Mouse (Mus musculus): ENCODE results near the gene Haus3.
A peak's percentile ranks its signal among the peaks of the same experiment; 100 is the strongest.

Gene Haus3

GRCm38 (mm10) chr5:34194426-34194825, 25.1 kb upstream of the Haus3 start:
- TF ChIP-seq NANOG (IDR thresholded peaks at IDR 0.05; ENCODE audit: borderline replicate concordance, low read length) (no peak), CTCF (conservative IDR thresholded peaks at IDR 0.05; ENCODE audit: low read length) (no peak), POU5F1 (IDR thresholded peaks at IDR 0.05; ENCODE audit: borderline replicate concordance, low read length) (no peak)
- H3K4me1 ChIP-seq (replicated peaks; ENCODE audit: low read depth, low read length) = peaks cover 11% of the 10 kb centered on the region

GRCm38 (mm10) chr5:34191843-34192242, 22.5 kb upstream of the Haus3 start:
- peaks cover 18% of the 10 kb centered on the region for H3K4me1 ChIP-seq (replicated peaks; ENCODE audit: low read depth, low read length)
- peaks cover 14% of the 10 kb centered on the region for H3K27me3 ChIP-seq (ENCODE audit: insufficient read depth, low read length)
- TF ChIP-seq NANOG (IDR thresholded peaks at IDR 0.05; ENCODE audit: borderline replicate concordance, low read length) (no peak), CTCF (conservative IDR thresholded peaks at IDR 0.05; ENCODE audit: low read length) (peak; percentile 21)
- H3K4me3 ChIP-seq (replicated peaks; ENCODE audit: low read length) = no peak overlapping the region
- H3K9me3 ChIP-seq (ENCODE audit: low read length) = no peaks in the 10 kb centered on the region
- H3K36me3 ChIP-seq (ENCODE audit: insufficient read depth, low read length) = peaks cover under 1% of the 10 kb centered on the region; the same call in 1 of the 2 replicates

More at GRCm38 (mm10) chr5:34194426-34194825, 25.1 kb upstream of the Haus3 start:
- Histone ChIP-seq H3K36me3 (ENCODE audit: insufficient read depth, low read length) (peaks cover 5% of the 10 kb centered on the region; the same call in 1 of the 2 replicates), H3K27me3 (ENCODE audit: insufficient read depth, low read length) (peaks cover 19% of the 10 kb centered on the region), H3K9me3 (ENCODE audit: low read length) (no peaks in the 10 kb centered on the region), H3K4me3 (replicated peaks; ENCODE audit: low read length) (no peak overlapping the region)

GRCm38 (mm10) chr5:34191021-34191420, 21.7 kb upstream of the Haus3 start:
- Histone ChIP-seq H3K27me3 (ENCODE audit: insufficient read depth, low read length) (peaks cover 22% of the 10 kb centered on the region), H3K36me3 (ENCODE audit: insufficient read depth, low read length) (no peaks in the 10 kb centered on the region), H3K4me1 (replicated peaks; ENCODE audit: low read depth, low read length) (peaks cover 25% of the 10 kb centered on the region), H3K9me3 (ENCODE audit: low read length) (no peaks in the 10 kb centered on the region), H3K4me3 (replicated peaks; ENCODE audit: low read length) (no peak overlapping the region)
- no peak for TF ChIP-seq NANOG (IDR thresholded peaks at IDR 0.05; ENCODE audit: borderline replicate concordance, low read length)
- TF ChIP-seq CTCF (conservative IDR thresholded peaks at IDR 0.05; ENCODE audit: low read length) = no peak
- TF ChIP-seq POU5F1 (IDR thresholded peaks at IDR 0.05; ENCODE audit: borderline replicate concordance, low read length) = no peak

GRCm38 (mm10) chr5:34189521-34189920, 20.2 kb upstream of the Haus3 start:
- Histone ChIP-seq H3K4me1 (replicated peaks; ENCODE audit: low read depth, low read length) (peaks cover 25% of the 10 kb centered on the region), H3K4me3 (replicated peaks; ENCODE audit: low read length) (no peak overlapping the region)

GRCm38 (mm10) chr5:34188856-34189255, 19.5 kb upstream of the Haus3 start:
- H3K27me3 ChIP-seq (ENCODE audit: insufficient read depth, low read length) = peaks cover 44% of the 10 kb centered on the region

More at GRCm38 (mm10) chr5:34189521-34189920, 20.2 kb upstream of the Haus3 start:
- TF ChIP-seq POU5F1 (IDR thresholded peaks at IDR 0.05; ENCODE audit: borderline replicate concordance, low read length) (no peak), NANOG (IDR thresholded peaks at IDR 0.05; ENCODE audit: borderline replicate concordance, low read length) (no peak), CTCF (conservative IDR thresholded peaks at IDR 0.05; ENCODE audit: low read length) (no peak)
- H3K9me3 ChIP-seq (ENCODE audit: low read length) = no peaks in the 10 kb centered on the region
- peaks cover 37% of the 10 kb centered on the region for H3K27me3 ChIP-seq (ENCODE audit: insufficient read depth, low read length)
- H3K36me3 ChIP-seq (ENCODE audit: insufficient read depth, low read length) = no peaks in the 10 kb centered on the region

GRCm38 (mm10) chr5:34187601-34188316, 18.4 kb upstream of the Haus3 start, which contains the start of gene Mxd4:
Mxd4 (minus strand) TSS chr5:34187720.
- H3K36me3 ChIP-seq (ENCODE audit: insufficient read depth, low read length) = no peaks in the 10 kb centered on the region
- peaks cover 43% of the 10 kb centered on the region for H3K27me3 ChIP-seq (ENCODE audit: insufficient read depth, low read length)
- H3K4me3 ChIP-seq (replicated peaks; ENCODE audit: low read length) = peak within 1 kb of the TSS; percentile 87
- peaks cover 31% of the 10 kb centered on the region for H3K4me1 ChIP-seq (replicated peaks; ENCODE audit: low read depth, low read length)
- H3K9me3 ChIP-seq (ENCODE audit: low read length) = no peaks in the 10 kb centered on the region
- no peak for TF ChIP-seq NANOG (IDR thresholded peaks at IDR 0.05; ENCODE audit: borderline replicate concordance, low read length)
- TF ChIP-seq POU5F1 (IDR thresholded peaks at IDR 0.05; ENCODE audit: borderline replicate concordance, low read length) = no peak
- TF ChIP-seq CTCF (conservative IDR thresholded peaks at IDR 0.05; ENCODE audit: low read length) = no peak

More at GRCm38 (mm10) chr5:34188856-34189255, 19.5 kb upstream of the Haus3 start:
- no peaks in the 10 kb centered on the region for H3K36me3 ChIP-seq (ENCODE audit: insufficient read depth, low read length)
- peaks cover 25% of the 10 kb centered on the region for H3K4me1 ChIP-seq (replicated peaks; ENCODE audit: low read depth, low read length)
- H3K4me3 ChIP-seq (replicated peaks; ENCODE audit: low read length) = no peak overlapping the region
- TF ChIP-seq POU5F1 (IDR thresholded peaks at IDR 0.05; ENCODE audit: borderline replicate concordance, low read length) (no peak), CTCF (conservative IDR thresholded peaks at IDR 0.05; ENCODE audit: low read length) (no peak), NANOG (IDR thresholded peaks at IDR 0.05; ENCODE audit: borderline replicate concordance, low read length) (no peak)
- no peaks in the 10 kb centered on the region for H3K9me3 ChIP-seq (ENCODE audit: low read length)

GRCm38 (mm10) chr5:34186961-34187391, 17.6 kb upstream of the Haus3 start:
- TF ChIP-seq CTCF (conservative IDR thresholded peaks at IDR 0.05; ENCODE audit: low read length) = no peak
- no peak for TF ChIP-seq NANOG (IDR thresholded peaks at IDR 0.05; ENCODE audit: borderline replicate concordance, low read length)
- no peak for TF ChIP-seq POU5F1 (IDR thresholded peaks at IDR 0.05; ENCODE audit: borderline replicate concordance, low read length)
- Histone ChIP-seq H3K36me3 (ENCODE audit: insufficient read depth, low read length) (no peaks in the 10 kb centered on the region), H3K4me1 (replicated peaks; ENCODE audit: low read depth, low read length) (peaks cover 31% of the 10 kb centered on the region), H3K27me3 (ENCODE audit: insufficient read depth, low read length) (peaks cover 40% of the 10 kb centered on the region), H3K9me3 (ENCODE audit: low read length) (no peaks in the 10 kb centered on the region), H3K4me3 (replicated peaks; ENCODE audit: low read length) (peak overlapping the region; percentile 87)

- Histone ChIP-seq H3K4me1 (replicated peaks; ENCODE audit: low read depth, low read length) (peaks cover 31% of the 10 kb centered on the region), H3K27me3 (ENCODE audit: insufficient read depth, low read length) (peaks cover 40% of the 10 kb centered on the region), H3K9me3 (ENCODE audit: low read length) (no peaks in the 10 kb centered on the region), H3K36me3 (ENCODE audit: insufficient read depth, low read length) (no peaks in the 10 kb centered on the region), H3K4me3 (replicated peaks; ENCODE audit: low read length) (peak overlapping the region; percentile 87)
- TF ChIP-seq POU5F1 (IDR thresholded peaks at IDR 0.05; ENCODE audit: borderline replicate concordance, low read length) (no peak), NANOG (IDR thresholded peaks at IDR 0.05; ENCODE audit: borderline replicate concordance, low read length) (no peak), CTCF (conservative IDR thresholded peaks at IDR 0.05; ENCODE audit: low read length) (no peak)
These were observed 17.1 kb upstream of the Haus3 start for GRCm38 (mm10) chr5:34186391-34186790.

Measured in E14TG2a.4 (cell line).